10 mouse cellular contexts compared by ENCODE assay signal in the genomic region with DNA sequence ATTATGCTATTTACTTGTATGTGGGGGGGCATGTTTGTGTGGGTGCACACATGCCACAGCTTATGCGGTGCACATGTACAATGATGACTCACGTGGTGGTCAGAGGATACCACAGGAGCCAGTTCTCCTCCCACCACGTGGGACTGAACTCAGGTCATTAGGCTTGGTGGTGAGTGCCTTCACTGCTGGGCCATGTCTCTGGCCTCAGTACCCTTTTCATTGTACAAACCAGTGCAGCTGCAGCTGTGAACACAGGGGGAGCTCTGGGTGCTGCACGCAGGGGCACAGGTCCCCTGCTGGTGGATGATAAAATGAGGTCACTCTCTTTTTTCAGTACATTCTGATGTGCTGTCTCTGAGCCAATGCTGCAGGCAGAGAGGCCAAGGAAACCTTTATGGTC. TPM values are rescaled to one million over a fixed set of nuclear protein-coding genes. Genes with fewer than 3 reads are reported as not detected.
A peak's percentile ranks its signal among the peaks of the same experiment; 100 is the strongest.
DNase-seq lines count a peak whose midpoint lies in the region; ATAC-seq and TF ChIP-seq lines count a peak whose summit lies in the region.
"Had no signal": no experiment of that assay in that cellular context is flagged by ENCODE, and none has a peak within 500 bp of the region (broad histone marks: within the 10 kb centered on the region; RNA-seq: fewer than 3 reads in every experiment).

No protein-coding gene starts in this region.

- 45% methylated on average over 4 of the region's 4 CpGs for WGBS in heart, postnatal 0 days
- 48% methylated on average over 4 of the region's 4 CpGs for WGBS in heart, embryonic 11.5 days (ENCODE audit: insufficient replicate concordance)

- H3K9ac ChIP-seq in heart, postnatal 0 days (replicated peaks; ENCODE audit: low read depth, low read length) = no peak overlapping the region
- no peak overlapping the region for H3K9ac ChIP-seq in heart, embryonic 11.5 days (ENCODE audit: low read depth, low read length)
- H3K9ac ChIP-seq: heart, embryonic 12.5 days had no signal

- H3K4me1 ChIP-seq in heart, postnatal 0 days (ENCODE audit: control insufficient read depth, insufficient read depth) = peaks cover 68% of the 10 kb centered on the region
- H3K4me1 ChIP-seq in heart, embryonic 11.5 days (ENCODE audit: control insufficient read depth, insufficient read depth, low read length) = peaks cover 28% of the 10 kb centered on the region
- H3K4me1 ChIP-seq in cortical plate, adult 2 months (ENCODE audit: control insufficient read depth, insufficient read depth, low read length) = peaks cover 1% of the 10 kb centered on the region; the same call in 1 of the 2 replicates

- no peaks in the 10 kb centered on the region for H3K36me3 ChIP-seq in heart, postnatal 0 days (replicated peaks; ENCODE audit: control insufficient read depth, insufficient read depth, low read length)
- no peaks in the 10 kb centered on the region for H3K36me3 ChIP-seq in heart, embryonic 11.5 days (ENCODE audit: control insufficient read depth, insufficient read depth, low read length)
- no peaks in the 10 kb centered on the region for H3K36me3 ChIP-seq in C2C12 (ENCODE audit: control insufficient read depth, insufficient read depth)
- H3K36me3 ChIP-seq: heart, embryonic 12.5 days had no signal

- no peaks in the 10 kb centered on the region for H3K79me3 ChIP-seq in C2C12 (ENCODE audit: low read depth)

- H3K27me3 ChIP-seq in heart, postnatal 0 days (ENCODE audit: control insufficient read depth, insufficient read depth, low read length) = no peaks in the 10 kb centered on the region
- no peaks in the 10 kb centered on the region for H3K27me3 ChIP-seq in heart, embryonic 11.5 days (ENCODE audit: control insufficient read depth, insufficient read depth, low read length)
- H3K27me3 ChIP-seq in C2C12 (ENCODE audit: control insufficient read depth, insufficient read depth, insufficient read length) = no peaks in the 10 kb centered on the region
- H3K27me3 ChIP-seq: heart, embryonic 12.5 days had no signal

- H3K4me2 ChIP-seq in heart, postnatal 0 days (ENCODE audit: low read depth, low read length) = no peak overlapping the region
- H3K4me2 ChIP-seq in heart, embryonic 11.5 days = no peak overlapping the region
- H3K4me2 ChIP-seq: heart, embryonic 12.5 days had no signal

- H3K79me2 ChIP-seq in C2C12 (ENCODE audit: control insufficient read depth, insufficient read depth) = no peaks in the 10 kb centered on the region

- peak; percentile 70 for ATAC-seq in heart, postnatal 0 days (ENCODE audit: insufficient read depth, low read depth)
- no peak; the same call in 1 of the 2 replicates for ATAC-seq in heart, embryonic 11.5 days (replicated peaks; ENCODE audit: insufficient number of reproducible peaks, low FRiP score, low TSS enrichment)
- ATAC-seq in megakaryocyte-erythroid progenitor cell, adult 5-6 weeks (replicated peaks; ENCODE audit: low FRiP score, low TSS enrichment, poor library complexity, severe bottlenecking) = peak; percentile 97

- TF ChIP-seq EP300 in heart, postnatal 0 days (IDR thresholded peaks at IDR 0.05; ENCODE audit: low read depth) = no peak

- H3K27ac ChIP-seq in heart, postnatal 0 days (ENCODE audit: low read depth) = no peak overlapping the region
- no peak overlapping the region for H3K27ac ChIP-seq in heart, embryonic 11.5 days (ENCODE audit: low read depth, low read length)
- no peak overlapping the region for H3K27ac ChIP-seq in cortical plate, adult 2 months (ENCODE audit: insufficient read depth, low read length)

- TF ChIP-seq CTCF in heart, postnatal 0 days (IDR thresholded peaks at IDR 0.05; ENCODE audit: low read depth) = peak; percentile 74
- peak; percentile 59 for TF ChIP-seq CTCF in C2C12 (IDR thresholded peaks at IDR 0.05; ENCODE audit: control insufficient read depth, insufficient read depth, insufficient read length)
- TF ChIP-seq CTCF in cortical plate, adult 2 months (IDR thresholded peaks at IDR 0.05; ENCODE audit: extremely low read depth, insufficient read depth, low read length) = 0 out of 2 replicates have a peak, but pooled peaks have one; percentile 14

- no peak overlapping the region for H3K4me3 ChIP-seq in heart, postnatal 0 days (ENCODE audit: low read depth, low read length)
- no peak overlapping the region for H3K4me3 ChIP-seq in heart, embryonic 11.5 days (ENCODE audit: low read depth, low read length)
- H3K4me3 ChIP-seq in C2C12 (ENCODE audit: insufficient read depth, poor library complexity, severe bottlenecking) = no peak overlapping the region
- H3K4me3 ChIP-seq in cortical plate, adult 2 months (ENCODE audit: insufficient read depth, low read length) = no peak overlapping the region
- H3K4me3 ChIP-seq: heart, embryonic 12.5 days; megakaryocyte, embryonic 14.5 days had no signal

- peak; percentile 87 for DNase-seq in heart, postnatal 0 days (ENCODE audit: low spot score)
- DNase-seq in yolk sac, embryonic 10.5 days (ENCODE audit: low spot score) = no peak
- DNase-seq in right cerebral cortex, postnatal 14 days = no peak
- DNase-seq in left cerebral cortex, adult 18-20 months (ENCODE audit: low spot score in 2 of 2) = no peak

- H3K9me3 ChIP-seq in heart, postnatal 0 days (replicated peaks; ENCODE audit: control insufficient read depth, low read length) = no peaks in the 10 kb centered on the region
- H3K9me3 ChIP-seq in heart, embryonic 11.5 days (replicated peaks; ENCODE audit: control insufficient read depth, low read length) = no peaks in the 10 kb centered on the region
- H3K9me3 ChIP-seq: heart, embryonic 12.5 days; megakaryocyte, embryonic 14.5 days had no signal

- H3ac ChIP-seq in C2C12 (ENCODE audit: control insufficient read depth, insufficient read length, low read depth) = no peak overlapping the region

- TF ChIP-seq POLR2A in cortical plate, adult 2 months (IDR thresholded peaks at IDR 0.05; ENCODE audit: extremely low read depth, insufficient read depth, low read length) = no peak

TF ChIP-seq in C2C12, 6 proteins besides CTCF, POLR2A, EP300 and RAD21:
- TF ChIP-seq CEBPB (IDR thresholded peaks at IDR 0.05; ENCODE audit: low read depth) (no peak), MYOG (IDR thresholded peaks at IDR 0.05; ENCODE audit: control insufficient read depth, extremely low read depth, insufficient read length) (no peak), USF1 (IDR thresholded peaks at IDR 0.05; ENCODE audit: low read depth) (peak; percentile 79), FOSL1 (IDR thresholded peaks at IDR 0.05; ENCODE audit: insufficient read depth, low read length, poor library complexity, severe bottlenecking) (peak; percentile 42), MYOD1 (IDR thresholded peaks at IDR 0.05; ENCODE audit: control insufficient read depth, insufficient read length, low read depth) (peak; percentile 54), MAX (IDR thresholded peaks at IDR 0.05) (peak; percentile 96)
TF ChIP-seq in C2C12: peak in this region for 4.

RNA-seq across cellular contexts. Expression of gene Bfsp2, which starts 46.1 kb away (rescaled TPM):
- not detected in 2 replicates for total RNA-seq in heart, postnatal 0 days (2014; rRNA removed; ENCODE audit: low replicate concordance)
- 1.7 and 2.3 TPM in 2 replicates for polyA plus RNA-seq in heart, postnatal 0 days (2015; fragmentation: Nextera tagmentation; extraction: Ambion mirVana)
- 0.25 and 0.60 TPM in 2 replicates for polyA plus RNA-seq in heart, embryonic 11.5 days (2014; fragmentation: Nextera tagmentation; extraction: Ambion mirVana)
- polyA plus RNA-seq in C2C12 (2012; fragmentation: generic; extraction: Trizol) = 0.22 TPM
- polyA plus RNA-seq in cortical plate, adult 2 months (2012; rRNA removed) = 6.5 and 8.3 TPM in 2 replicates
- total RNA-seq in megakaryocyte-erythroid progenitor cell, adult 5-6 weeks (2014; fragmentation: Nextera tagmentation) = 1.2 and 22.3 TPM in 2 replicates
- total RNA-seq in megakaryocyte-erythroid progenitor cell, adult 5-6 weeks (2017) = 1.2 and 3.9 TPM in 2 replicates
- 1 to 10 TPM; 2.9 to 3.8 TPM for total RNA-seq in left cerebral cortex, adult 18-20 months (2021)

Comparison
In these comparisons a context has a peak if more than half of its experiments do, and no peak if none do; other contexts are left out.
1. CTCF ChIP-seq: peak in every context shown above with its lines; median percentile 74 in heart, postnatal 0 days; 59 in C2C12; 14 in cortical plate, adult 2 months.